Mouse (Mus musculus) liver, embryonic 11.5 days (tissue): ENCODE data around the gene Mdh1b. TPM values are rescaled to one million over a fixed set of nuclear protein-coding genes. Genes with fewer than 3 reads are reported as not detected.

Experiments used
- ATAC-seq: fragments of 200-750 bp; cut with Nextera tagmentation; replicated peaks from 2 replicates; pipeline ENCODE4 v1.8.0; 2017; ENCODE audit warnings: moderate number of reproducible peaks, mild to moderate bottlenecking, moderate TSS enrichment, moderate library complexity; ENCODE audit not compliant: low FRiP score
- DNase-seq: peaks from one replicate; pipeline ENCODE4 v3.0.0-alpha.2; 2017; ENCODE audit warnings: low spot score
- H3K27ac ChIP-seq: fragments of 300-500 bp; sonication (generic); 2 replicates; pipeline ENCODE4 v1.5.1; 2014; ENCODE audit warnings: mild to moderate bottlenecking, low read depth, low read length, control low read depth
- H3K27me3 ChIP-seq: fragments of 300-500 bp; sonication (generic); replicated peaks from 2 replicates; pipeline ENCODE4 v1.6.1; 2014; ENCODE audit warnings: low read length, mixed read lengths; ENCODE audit not compliant: control insufficient read depth, insufficient read depth
- H3K36me3 ChIP-seq: fragments of 300-500 bp; sonication (generic); 2 replicates; pipeline ENCODE4 v1.6.1; 2014; ENCODE audit warnings: mild to moderate bottlenecking, low read length, moderate library complexity, mixed read lengths; ENCODE audit not compliant: control insufficient read depth, insufficient read depth
- H3K4me1 ChIP-seq: fragments of 300-500 bp; sonication (generic); replicated peaks from 2 replicates; pipeline ENCODE4 v1.6.1; 2014; ENCODE audit warnings: low read length, mixed read lengths; ENCODE audit not compliant: control insufficient read depth, insufficient read depth
- H3K4me2 ChIP-seq: fragments of 300-500 bp; sonication (generic); 2 replicates; pipeline ENCODE4 v1.6.1; 2014; ENCODE audit warnings: mild to moderate bottlenecking, control low read depth, moderate library complexity
- H3K4me3 ChIP-seq: fragments of 300-500 bp; sonication (generic); 2 replicates; pipeline ENCODE4 v1.5.1; 2014; ENCODE audit warnings: low read depth, low read length, control low read depth
- H3K9ac ChIP-seq: fragments of 300-500 bp; sonication (generic); 2 replicates; pipeline ENCODE4 v1.6.1; 2014; ENCODE audit warnings: low read depth, low read length, control low read depth
- H3K9me3 ChIP-seq: fragments of 300-500 bp; sonication (generic); 2 replicates; pipeline ENCODE4 v1.6.1; 2016; ENCODE audit warnings: low read length, inconsistent platforms, mixed read lengths; ENCODE audit not compliant: control insufficient read depth
- WGBS: fragments of 180-500 bp; shearing (Covaris S2); extraction: QIAGEN DNeasy Blood & Tissue Kit; methylation state at CpG from one replicate; pipeline ENCODE4 v1.1.7; 2014; 5-methylcytosine and 5-hydroxymethylcytosine counted together
- polyA plus RNA-seq: library from polyadenylated mRNA; unstranded; fragments of >200 nt; fragmentation: Nextera tagmentation; extraction: Ambion mirVana; gene quantifications from 2 replicates; pipeline ENCODE4 v1.2.1, GENCODE M21; 2014

Gene Mdh1b
- polyA plus RNA-seq, 1 experiment from 2014 or later = not detected

- Histone ChIP-seq H3K4me2 (no peak overlapping the region), H3K9me3 (no peaks in the 10 kb centered on the region), H3K36me3 (no peaks in the 10 kb centered on the region), H3K4me1 (no peaks in the 10 kb centered on the region), H3K27ac (no peak overlapping the region), H3K4me3 (no peak overlapping the region), H3K9ac (no peak overlapping the region), H3K27me3 (no peaks in the 10 kb centered on the region)
- DNase-seq (no peak), ATAC-seq (no peak)
- 32% methylated on average over 3 of the region's 3 CpGs for WGBS
These were observed 33.1 kb upstream of the Mdh1b start for GRCm38 (mm10) chr1:63763212-63763694.

- no peak overlapping the region for H3K9ac ChIP-seq
- ATAC-seq (no peak), DNase-seq (no peak)
- no peaks in the 10 kb centered on the region for H3K4me1 ChIP-seq
- H3K27ac ChIP-seq = no peak overlapping the region
- H3K9me3 ChIP-seq = no peaks in the 10 kb centered on the region
- H3K36me3 ChIP-seq = 0 out of 2 replicates have a peak, but pooled peaks cover 3% of the 10 kb centered on the region
- H3K27me3 ChIP-seq = no peaks in the 10 kb centered on the region
- 52% methylated on average over 2 of the region's 2 CpGs for WGBS
- no peak overlapping the region for H3K4me3 ChIP-seq
- H3K4me2 ChIP-seq = no peak overlapping the region
These were observed 25.9 kb upstream of the Mdh1b start for GRCm38 (mm10) chr1:63756005-63756404.

- H3K27me3 ChIP-seq = no peaks in the 10 kb centered on the region
- WGBS = 53% methylated on average over 8 of the region's 8 CpGs
- no peak overlapping the region for H3K9ac ChIP-seq
- H3K9me3 ChIP-seq = no peaks in the 10 kb centered on the region
- no peak overlapping the region for H3K27ac ChIP-seq
- ATAC-seq (no peak), DNase-seq (no peak)
- H3K4me3 ChIP-seq = peak overlapping the region; percentile 74
- H3K36me3 ChIP-seq = no peaks in the 10 kb centered on the region
- peak overlapping the region; percentile 69 for H3K4me2 ChIP-seq
- peaks cover 5% of the 10 kb centered on the region; the same call in 1 of the 2 replicates for H3K4me1 ChIP-seq
These were observed 322 bp downstream of the Mdh1b start for GRCm38 (mm10) chr1:63729796-63730195.

- H3K4me2 ChIP-seq = no peak overlapping the region
- no peaks in the 10 kb centered on the region for H3K4me1 ChIP-seq
- no peaks in the 10 kb centered on the region for H3K36me3 ChIP-seq
- ATAC-seq (no peak), DNase-seq (no peak)
- WGBS = 86% methylated on average over 7 of the region's 7 CpGs
- no peak overlapping the region for H3K27ac ChIP-seq
- no peak overlapping the region for H3K4me3 ChIP-seq
- no peaks in the 10 kb centered on the region for H3K27me3 ChIP-seq
- no peaks in the 10 kb centered on the region for H3K9me3 ChIP-seq
- no peak overlapping the region for H3K9ac ChIP-seq
These were observed 10.0 kb downstream of the Mdh1b start for GRCm38 (mm10) chr1:63720161-63720560.

- DNase-seq = no peak
- Histone ChIP-seq H3K4me3 (no peak overlapping the region), H3K36me3 (no peaks in the 10 kb centered on the region), H3K27me3 (no peaks in the 10 kb centered on the region), H3K4me1 (no peaks in the 10 kb centered on the region), H3K9ac (no peak overlapping the region), H3K9me3 (no peaks in the 10 kb centered on the region), H3K27ac (no peak overlapping the region), H3K4me2 (no peak overlapping the region)
- ATAC-seq = no peak
- WGBS = 60% methylated on average over 3 of the region's 3 CpGs
These were observed 21.2 kb downstream of the Mdh1b start for GRCm38 (mm10) chr1:63708876-63709275.

- H3K27me3 ChIP-seq = no peaks in the 10 kb centered on the region
- no peaks in the 10 kb centered on the region for H3K4me1 ChIP-seq
- no peak for ATAC-seq
- H3K4me2 ChIP-seq = no peak overlapping the region
- no peaks in the 10 kb centered on the region for H3K36me3 ChIP-seq
- 74% methylated on average over 5 of the region's 5 CpGs for WGBS
- no peak overlapping the region for H3K9ac ChIP-seq
- no peaks in the 10 kb centered on the region for H3K9me3 ChIP-seq
- no peak for DNase-seq
- no peak overlapping the region for H3K4me3 ChIP-seq
- H3K27ac ChIP-seq = no peak overlapping the region
These were observed 24.4 kb downstream of the Mdh1b start for GRCm38 (mm10) chr1:63705733-63706132.

GRCm38 (mm10) chr1:63696861-63697260 is 33.3 kb downstream of the Mdh1b start:
- Histone ChIP-seq H3K4me2 (no peak overlapping the region), H3K36me3 (no peaks in the 10 kb centered on the region), H3K9me3 (no peaks in the 10 kb centered on the region), H3K4me1 (no peaks in the 10 kb centered on the region), H3K9ac (no peak overlapping the region), H3K27ac (no peak overlapping the region), H3K4me3 (no peak overlapping the region), H3K27me3 (no peaks in the 10 kb centered on the region)
- ATAC-seq (no peak), DNase-seq (no peak)
- WGBS = 77% methylated on average over 3 of the region's 3 CpGs

- no peak for DNase-seq
- Histone ChIP-seq H3K27me3 (no peaks in the 10 kb centered on the region), H3K9ac (no peak within 1 kb of the TSS), H3K9me3 (no peaks in the 10 kb centered on the region), H3K36me3 (no peaks in the 10 kb centered on the region), H3K4me1 (no peaks in the 10 kb centered on the region), H3K27ac (no peak within 1 kb of the TSS), H3K4me3 (no peak within 1 kb of the TSS), H3K4me2 (no peak within 1 kb of the TSS)
- 74% methylated on average over 4 of the region's 4 CpGs for WGBS
- ATAC-seq = no peak
These were observed 43.3 kb downstream of the Mdh1b start, which contains the start of gene Dytn for GRCm38 (mm10) chr1:63686827-63687226. Dytn (minus strand) TSS chr1:63686927.

- WGBS = 75% methylated on average over 3 of the region's 3 CpGs
- H3K4me2 ChIP-seq = no peak overlapping the region
- H3K4me1 ChIP-seq = no peaks in the 10 kb centered on the region
- DNase-seq = no peak
- no peak overlapping the region for H3K4me3 ChIP-seq
- no peaks in the 10 kb centered on the region for H3K9me3 ChIP-seq
- no peak overlapping the region for H3K9ac ChIP-seq
- ATAC-seq = no peak
- H3K27ac ChIP-seq = no peak overlapping the region
- H3K27me3 ChIP-seq = no peaks in the 10 kb centered on the region
- no peaks in the 10 kb centered on the region for H3K36me3 ChIP-seq
These were observed 54.1 kb downstream of the Mdh1b start for GRCm38 (mm10) chr1:63675975-63676374.
